Mouse (Mus musculus) layer of hippocampus, postnatal 36 days (tissue): ENCODE measurements at regions not wholly inside any gene's neighbourhood (a gene's known extent, or its start where the extent isn't known, plus 50 kb on each side); places are given as distances from the start of the nearest gene placed in this dataset.

ENCODE experiments used
- DNase-seq, 2 experiments: peaks; one replicate each; pipeline ENCODE4 v3.0.0; 2022

DNA sequence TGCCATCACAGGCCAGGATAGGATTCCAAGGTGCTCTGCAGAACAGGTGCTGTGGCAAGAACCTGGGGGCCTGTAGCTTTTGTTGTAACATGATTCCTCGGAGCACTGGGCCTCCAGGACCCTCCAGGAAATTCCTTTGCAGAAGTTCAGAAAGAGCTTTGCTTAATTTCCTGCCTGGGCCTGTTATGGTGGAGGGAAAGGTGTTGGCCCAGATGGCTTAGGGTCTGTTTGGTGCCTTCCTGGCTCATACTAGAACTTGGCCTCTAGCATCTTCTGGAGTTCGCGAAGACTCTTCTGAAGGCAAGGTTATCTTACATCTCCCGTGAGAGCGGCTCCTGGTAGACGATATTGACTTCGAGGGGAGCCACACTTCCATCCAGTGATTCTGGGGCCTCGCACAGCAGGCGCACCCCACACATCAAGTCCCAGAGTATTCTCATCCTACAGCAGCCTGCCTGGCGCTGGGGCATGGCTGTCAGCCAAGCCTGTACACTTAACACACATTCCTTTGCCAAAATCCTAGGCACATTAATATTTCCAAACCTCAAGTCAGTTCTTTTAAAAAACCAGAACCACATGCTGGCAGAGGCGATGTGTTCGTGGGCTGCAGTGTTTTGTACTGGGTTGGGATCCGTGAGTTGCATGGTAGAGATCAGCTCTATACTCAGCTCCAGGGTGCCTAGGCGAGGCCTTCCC, 54.5 kb upstream of the Cxcl14 start:
- peak; percentile 28 to 32 for DNase-seq

DNA sequence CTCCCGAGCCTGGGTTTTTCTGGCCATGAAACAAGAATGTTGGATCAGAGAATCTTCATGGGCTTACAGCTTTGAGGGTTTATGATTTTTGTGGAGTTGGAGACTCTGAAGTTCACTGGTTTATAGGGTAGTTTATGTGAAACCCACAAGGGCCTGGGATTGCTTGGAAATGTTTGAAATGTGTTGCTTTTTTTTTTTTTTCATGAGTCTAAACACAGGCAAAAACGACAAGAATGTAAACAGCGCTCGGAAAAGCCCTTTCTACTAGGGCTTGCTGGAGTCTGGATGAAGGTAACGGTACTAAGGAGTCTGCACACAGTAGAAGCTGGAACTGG, 55.0 kb upstream of the Cxcl14 start:
- DNase-seq: no peak

DNA sequence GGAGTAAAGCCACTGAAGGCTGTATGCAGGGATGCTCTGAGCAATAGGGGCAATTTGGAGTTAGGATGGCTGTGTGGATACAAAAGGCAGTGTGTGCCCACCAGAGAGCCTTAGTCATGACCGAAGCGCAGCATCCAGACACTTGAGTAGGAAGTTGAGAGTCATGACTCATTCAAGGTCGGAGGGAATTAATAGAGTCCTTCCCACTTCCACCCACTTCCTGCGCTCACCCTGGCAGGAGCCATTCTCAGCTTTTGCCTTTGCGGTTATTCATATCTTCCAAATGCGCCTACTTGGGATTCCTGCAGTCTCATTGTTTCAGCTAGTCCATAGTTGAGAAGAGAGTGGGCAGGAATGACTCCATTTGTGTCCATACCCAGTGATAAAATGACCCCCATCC, 56.1 kb upstream of the Cxcl14 start:
- DNase-seq: no peak

DNA sequence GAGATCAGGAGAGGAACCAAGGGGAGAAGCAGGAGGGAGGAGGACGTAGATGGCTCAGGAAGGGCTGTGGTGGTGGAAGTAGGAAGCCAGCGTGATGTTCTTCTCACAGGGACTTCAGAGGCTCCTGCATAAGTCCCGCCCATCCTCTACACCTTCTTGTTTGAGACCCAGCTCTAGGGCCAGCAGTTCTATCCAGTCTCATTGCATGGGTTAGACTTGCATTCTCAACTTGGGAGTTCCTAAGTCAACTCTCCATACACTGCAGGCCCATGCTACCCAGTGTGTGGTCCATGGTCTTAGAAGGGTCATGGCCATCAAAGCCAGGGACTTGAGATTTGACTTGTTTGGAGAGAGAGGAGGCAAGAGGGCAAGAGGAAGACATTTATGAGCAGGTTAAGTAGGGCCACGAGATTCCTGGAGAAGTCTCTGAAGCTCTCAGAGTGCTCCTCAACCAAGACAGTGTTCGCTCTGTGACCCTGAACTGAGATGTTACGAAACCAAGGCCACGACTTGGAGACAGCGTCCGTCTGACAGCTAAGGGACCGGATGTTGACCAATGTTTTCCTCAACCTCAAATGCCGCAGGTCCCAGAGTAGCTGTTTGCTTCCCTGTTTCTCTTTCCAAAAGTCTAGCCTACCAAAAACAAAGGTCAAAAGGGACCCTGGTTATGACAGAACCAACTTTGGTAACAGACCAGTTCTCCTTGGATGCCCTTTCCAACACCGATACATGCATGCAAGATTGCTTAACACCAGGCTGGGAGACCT, 56.7 kb upstream of the Cxcl14 start:
- no peak for DNase-seq

DNA sequence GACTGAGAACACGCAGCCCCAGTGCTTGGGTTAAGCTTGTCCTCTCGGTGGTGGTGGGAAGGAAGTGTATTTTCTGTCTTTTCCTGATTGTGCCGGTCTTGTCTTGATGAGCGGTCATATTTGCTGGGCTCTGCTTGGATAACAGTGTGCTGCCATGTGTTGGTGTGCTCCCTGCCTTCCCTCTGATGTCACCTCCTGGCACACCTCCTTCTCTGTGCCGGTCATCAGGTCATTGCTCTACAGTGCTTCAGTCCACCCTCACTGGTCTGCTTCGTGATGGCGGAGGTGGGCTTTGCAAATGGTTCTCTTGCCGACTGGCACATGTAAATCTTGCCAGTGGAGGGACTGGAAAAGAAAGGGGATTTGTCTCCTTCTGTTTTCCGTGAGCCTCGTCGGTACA, 57.6 kb upstream of the Cxcl14 start:
- DNase-seq: no peak

DNA sequence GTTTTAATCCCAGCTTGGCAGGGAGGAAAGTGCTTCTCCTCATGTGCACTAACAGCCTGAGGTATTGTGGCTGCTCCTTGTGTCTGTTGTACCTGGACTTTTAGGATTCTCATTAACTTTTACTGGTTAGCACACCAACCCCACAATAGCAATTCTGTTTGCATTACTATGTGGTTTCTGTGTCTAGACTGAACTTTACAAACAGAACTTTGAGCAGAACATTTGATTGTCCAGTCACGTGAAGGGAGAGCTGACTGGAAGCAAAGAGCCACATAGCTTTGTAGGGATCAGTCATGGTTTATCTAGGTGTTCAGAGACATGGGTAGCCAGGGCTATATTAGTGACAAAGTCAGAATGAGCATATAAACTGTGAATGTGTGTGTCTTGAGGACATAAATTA, 58.3 kb upstream of the Cxcl14 start:
- DNase-seq: no peak

DNA sequence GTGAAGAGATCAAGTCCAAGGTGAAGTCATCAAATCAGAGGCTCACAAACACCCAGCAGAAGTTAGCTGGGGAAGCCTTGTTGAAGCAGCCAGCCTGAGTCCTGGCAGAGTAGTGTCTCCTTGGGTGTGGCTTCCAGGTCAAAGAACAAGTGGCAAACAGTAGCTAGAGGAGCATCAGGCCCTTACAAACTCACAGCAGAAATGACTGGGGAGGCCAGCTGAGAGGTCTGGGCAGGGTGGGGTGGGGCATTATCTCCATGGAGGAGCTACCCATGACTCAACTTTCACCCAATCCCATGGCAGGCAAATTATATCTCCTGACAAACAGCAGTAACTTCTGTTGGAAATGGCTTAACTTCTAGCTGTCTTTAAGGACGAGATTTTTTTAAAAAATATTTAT, 60.6 kb upstream of the Cxcl14 start:
- no peak for DNase-seq

DNA sequence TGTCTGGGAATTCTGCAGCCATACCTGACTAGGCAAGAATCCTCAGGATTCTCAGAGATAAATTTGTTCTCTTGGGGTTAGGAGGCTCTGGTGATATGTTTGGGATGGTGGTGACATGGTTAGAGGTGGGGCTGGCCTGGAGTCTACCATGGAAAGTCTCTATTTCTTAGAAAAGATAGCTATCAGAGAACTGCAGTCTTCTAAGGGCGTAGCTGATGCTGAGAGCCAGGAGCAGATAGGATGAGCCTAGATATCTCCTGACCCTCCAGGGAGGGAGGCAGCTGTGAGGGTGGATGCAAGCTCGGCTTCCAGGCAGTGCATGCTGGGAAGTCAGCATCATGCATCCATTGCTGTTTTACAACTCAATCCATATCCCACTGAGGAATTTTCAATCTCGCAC, 61.6 kb upstream of the Cxcl14 start:
- DNase-seq: no peak

DNA sequence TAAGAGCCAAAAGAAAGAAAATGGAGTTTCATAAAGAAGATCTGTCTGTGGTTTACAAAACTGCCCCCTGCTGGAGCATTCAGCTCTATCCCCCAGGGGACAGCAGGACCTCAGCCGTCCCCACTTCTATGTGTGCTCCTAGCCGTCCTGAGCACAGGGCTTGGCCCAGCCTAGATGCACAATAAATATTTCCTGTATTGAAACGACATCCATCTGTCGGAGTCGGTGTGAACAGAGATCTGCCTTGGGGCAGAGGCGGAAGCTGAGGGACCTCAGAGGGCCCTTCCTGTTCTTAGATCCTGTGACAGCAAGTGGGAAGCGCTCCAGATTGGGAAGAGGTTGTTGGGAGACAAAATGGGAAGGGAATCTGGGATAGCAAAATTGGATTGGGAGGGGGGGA, 62.5 kb upstream of the Cxcl14 start:
- DNase-seq: no peak

DNA sequence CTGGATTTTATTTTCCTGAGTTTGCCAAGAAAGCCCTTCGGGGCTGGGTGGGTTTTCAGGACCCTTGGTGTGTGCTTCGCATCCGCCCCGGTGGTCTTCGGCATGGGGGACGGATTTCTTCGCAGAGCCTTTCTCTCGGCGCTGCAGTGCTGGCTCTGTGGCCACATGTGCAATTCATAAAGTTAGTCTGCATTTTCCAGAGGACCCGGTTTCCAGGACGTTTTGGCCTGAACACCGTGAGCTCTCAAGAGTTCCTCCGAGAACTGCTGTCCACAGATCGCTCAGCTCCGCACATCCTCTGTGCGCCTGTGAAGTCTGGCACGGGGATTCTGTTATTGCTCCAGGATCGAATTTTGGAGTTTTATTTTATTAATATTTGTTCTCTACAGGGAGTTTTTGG, 63.2 kb upstream of the Cxcl14 start:
- no peak for DNase-seq

DNA sequence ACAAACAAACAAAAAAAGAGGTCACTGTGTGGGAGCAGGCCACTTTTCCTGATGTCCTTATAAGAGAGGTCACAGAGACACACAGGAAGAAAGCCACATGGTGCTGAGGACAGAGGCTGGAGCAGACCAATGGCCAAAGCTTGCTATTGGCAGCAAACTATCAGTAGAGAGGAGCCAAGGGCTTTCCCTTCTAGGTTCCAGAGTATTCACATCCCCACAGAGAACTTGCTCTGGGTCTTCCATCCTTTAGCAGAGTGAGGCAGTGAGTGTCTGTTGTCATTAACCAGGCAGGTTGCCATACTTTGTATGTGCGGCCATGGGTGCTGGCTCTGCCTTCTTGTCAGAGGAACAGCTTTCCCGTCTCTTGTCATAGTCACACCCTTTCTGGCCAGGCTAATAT, 64.5 kb upstream of the Cxcl14 start:
- DNase-seq: no peak

DNA sequence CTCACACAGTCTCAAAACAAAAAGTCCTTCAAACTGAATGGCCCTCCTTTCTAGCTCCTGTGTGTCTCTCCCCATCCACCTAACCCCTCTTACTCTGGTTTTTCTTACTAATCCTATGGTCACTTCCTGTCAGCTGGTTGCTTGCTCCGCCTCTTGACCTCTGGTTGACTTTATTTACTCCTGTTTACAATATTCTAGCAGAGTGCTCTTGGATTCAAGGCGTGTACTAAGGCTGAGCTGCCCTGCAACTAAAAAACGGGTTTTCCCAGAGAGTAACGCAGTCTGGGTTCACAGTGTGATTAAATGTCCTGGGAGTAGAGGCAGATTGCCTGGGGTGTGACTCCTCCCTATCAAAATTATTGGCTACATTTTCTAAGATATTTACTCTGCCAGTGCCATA, 64.2 kb upstream of the Gm3045 start:
- DNase-seq: no peak

DNA sequence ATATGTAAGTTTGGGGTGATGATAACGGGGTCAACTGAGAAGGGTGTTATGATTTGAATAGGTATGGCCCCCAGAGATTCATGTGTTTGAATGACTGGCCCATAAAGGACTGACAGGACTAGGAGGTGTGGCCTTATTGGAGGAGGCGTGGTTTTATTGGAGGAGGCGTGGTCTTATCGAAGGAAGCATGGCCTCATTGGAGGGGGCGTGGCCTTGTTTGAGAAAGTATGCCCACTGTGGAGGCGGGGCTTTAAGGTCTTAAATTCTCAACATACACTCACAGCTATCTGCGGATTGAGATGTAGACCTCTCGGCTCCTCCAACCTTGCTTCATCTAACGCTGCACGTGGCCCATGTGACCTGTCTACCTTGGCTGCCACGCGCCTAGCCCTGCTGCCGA, 63.7 kb upstream of the Gm3045 start:
- no peak for DNase-seq

DNA sequence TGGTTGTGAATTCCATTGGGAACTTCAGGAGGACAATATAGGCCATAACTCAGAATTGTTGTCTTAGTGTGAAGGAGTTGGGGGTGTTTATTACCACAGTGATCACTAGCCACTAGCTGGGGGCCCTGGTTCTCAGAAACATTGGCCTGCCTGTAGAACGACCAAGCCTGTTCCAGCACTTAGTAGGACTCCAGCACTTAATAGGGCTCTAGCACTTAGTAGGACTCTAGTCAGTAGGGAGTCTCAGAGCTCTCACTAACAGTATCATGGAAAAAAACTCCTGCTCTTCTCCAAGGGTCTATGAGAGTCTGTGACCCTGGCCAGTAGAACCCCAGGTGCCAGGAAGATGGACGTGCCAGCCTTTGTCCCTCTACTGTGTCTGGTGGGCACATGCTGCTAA, 56.8 kb upstream of the Gm3045 start:
- no peak for DNase-seq

DNA sequence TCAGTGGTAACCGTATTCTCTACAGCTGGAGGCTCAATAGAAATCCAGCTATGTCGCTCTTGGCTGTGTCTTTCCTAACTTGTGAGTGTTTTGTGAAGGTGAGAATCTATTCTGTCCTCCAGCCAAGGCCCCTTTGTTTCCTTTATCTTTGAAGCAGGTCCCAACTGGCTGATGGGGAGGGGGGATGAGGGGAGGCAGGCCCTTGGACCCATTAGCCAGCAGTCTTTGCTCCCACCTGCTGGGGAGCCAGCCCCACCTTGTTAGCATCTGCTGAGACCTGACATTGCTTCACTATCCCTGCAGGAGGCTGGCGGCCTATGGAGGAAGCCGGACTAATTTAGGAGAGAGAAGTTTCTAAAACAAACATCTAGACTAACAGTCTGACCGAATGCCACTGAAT, 55.0 kb upstream of the Gm3045 start:
- no peak for DNase-seq

DNA sequence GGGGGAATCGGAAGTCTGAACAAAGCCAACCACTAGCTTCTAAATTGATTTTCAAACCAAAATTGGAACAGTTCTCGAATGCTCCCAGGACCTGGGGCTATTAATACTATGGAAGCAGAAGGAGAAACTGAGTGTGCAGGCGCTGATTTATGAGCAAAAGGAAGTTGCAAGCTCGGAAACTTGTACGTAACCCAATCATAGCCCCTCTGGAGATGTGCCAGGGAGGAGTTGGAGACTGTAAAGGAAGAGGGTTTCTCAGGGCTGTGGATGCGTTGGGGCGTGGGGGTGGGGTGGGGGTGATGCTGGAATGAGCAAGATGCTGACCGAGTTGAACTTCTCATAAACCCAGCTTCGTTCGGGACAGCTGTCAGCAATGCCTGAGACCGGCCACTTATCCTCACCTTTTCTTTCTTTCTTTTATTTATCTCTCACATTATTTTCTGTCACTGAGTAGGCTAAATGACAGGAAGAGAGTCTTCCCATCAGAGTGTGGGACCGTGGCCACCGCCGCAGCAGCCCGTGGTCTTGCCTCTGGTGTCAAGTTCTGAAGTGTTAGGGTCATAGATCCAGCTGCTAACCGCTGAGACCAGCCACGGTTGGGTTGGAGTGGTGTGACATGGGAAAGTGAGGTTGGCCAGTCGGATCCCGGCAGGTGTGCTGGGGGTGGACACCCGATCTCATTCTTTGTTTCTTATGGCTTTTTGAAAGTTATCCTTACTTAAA, 54.2 kb upstream of the Gm3045 start:
- DNase-seq: no peak

DNA sequence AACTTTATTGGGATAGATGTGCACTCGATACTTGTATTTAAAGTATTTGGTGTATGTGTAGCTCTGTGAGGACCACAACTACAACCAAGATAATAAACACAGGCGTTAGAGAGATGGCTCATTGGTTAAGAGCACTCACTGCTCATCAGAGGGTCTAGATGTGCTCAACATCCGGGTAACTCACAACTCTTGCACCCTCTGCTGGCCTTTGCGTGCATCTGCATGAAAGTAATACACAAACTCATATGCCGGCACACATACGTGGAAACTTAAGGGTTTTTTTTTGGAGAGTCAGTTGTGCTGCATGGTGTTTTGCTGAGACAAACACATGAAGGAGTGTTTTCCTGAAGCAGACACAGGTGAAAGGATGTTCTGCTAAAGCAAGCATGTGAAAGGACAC, 53.7 kb upstream of the Gm3045 start:
- DNase-seq: no peak
